Mouse (Mus musculus): ENCODE results near the gene Hacd1.

The Hacd1 gene

DNA sequence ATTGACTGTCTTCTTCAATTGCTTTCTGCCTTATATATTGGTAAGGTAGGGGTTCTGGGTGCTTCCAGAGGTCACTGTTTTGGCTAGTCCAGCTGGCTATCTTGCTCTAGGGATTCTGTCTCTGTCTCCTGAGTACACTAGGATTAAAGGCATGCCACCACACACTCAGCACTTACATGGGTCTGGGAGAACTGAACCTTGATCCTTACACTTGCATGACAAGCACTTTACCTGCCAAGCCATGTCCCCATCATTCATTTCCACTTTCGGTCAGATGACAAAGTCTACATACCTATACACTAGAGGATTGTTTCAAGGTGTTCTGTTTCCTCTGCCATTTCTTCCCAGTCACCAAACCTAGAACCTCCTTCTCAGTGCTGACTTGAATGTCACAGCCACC is 50.8 kb downstream of the Hacd1 start:
- no peak for DNase-seq (ENCODE audit: low spot score)

DNA sequence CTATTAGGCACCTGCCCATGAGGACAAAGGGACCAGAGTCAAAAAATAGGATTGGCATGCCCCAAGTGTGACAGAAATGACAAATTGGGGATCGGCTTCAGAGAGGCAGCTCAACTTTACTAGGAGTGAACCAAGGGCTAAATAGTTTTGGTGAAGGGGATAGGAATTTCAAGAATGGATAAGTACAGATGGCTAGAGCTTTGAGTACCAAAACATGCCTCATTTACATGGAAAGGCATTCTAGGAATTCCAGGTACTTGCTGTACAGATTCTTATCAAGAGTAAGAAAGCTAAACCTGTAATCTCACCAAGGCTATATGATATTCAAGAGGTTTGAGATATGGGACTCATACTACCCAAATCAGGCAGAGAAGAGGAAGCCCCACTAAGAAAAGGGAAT is 95.8 kb downstream of the Hacd1 start:
- no peak for DNase-seq (ENCODE audit: low spot score)

DNA sequence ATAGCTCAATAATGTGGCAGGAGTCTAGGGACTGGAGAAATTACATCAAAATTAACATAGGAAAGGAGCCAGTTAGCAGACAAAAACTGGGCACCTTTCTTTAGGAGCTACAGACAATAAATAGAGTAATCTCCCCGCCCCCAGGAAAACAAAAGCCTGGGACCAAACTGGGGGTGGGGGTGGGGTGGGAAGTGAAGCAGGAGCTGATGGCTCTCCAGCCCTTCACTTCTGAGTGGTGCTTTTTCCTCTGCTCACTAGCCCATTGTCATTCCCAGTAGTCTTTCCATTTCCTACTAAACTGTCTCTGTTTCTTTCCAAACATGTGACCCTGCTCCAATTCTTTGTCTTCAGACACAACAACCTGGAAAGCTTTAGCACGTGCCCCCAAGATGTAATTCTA is 99.5 kb downstream of the Hacd1 start:
- no peak for DNase-seq (ENCODE audit: low spot score)

DNA sequence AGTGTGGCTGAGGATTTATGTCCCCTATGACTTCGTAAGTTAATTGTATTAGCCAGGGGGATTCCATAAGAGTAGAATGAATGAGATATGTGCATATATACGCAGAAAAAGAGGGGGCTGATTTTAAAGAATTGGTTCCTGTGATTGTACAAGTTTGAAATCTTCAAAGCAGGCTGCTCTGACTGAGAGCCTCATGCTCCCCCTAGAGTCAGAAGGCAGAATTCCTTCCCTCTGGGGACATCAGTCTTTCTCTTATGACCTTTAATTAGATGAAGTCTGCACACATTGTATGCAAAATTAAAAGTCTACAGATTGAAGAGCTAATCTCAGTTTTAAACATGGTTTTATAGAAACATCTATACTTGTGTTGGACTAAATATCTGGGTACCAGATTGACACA is 117.8 kb downstream of the Hacd1 start:
- no peak for DNase-seq (ENCODE audit: low spot score)

DNA sequence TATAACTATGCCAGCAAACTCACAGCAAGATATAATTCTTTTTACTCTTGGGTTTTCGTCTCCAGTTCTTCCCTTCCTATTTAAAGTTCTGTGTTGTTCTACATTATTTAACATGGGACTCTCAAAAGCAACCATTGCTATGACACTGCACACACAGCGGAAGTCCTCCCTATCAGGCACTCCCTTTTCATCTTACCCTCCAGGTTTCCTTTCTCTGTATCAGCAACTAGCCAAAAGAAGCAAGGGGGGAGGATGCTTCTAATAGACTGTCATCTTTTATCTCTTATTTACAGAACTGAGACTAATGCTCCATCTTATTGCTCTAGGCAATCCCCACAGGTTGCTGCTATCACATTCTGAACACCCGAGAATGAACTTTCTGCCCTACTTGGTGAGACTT is 120.6 kb downstream of the Hacd1 start:
- DNase-seq (ENCODE audit: low spot score) = no peak

DNA sequence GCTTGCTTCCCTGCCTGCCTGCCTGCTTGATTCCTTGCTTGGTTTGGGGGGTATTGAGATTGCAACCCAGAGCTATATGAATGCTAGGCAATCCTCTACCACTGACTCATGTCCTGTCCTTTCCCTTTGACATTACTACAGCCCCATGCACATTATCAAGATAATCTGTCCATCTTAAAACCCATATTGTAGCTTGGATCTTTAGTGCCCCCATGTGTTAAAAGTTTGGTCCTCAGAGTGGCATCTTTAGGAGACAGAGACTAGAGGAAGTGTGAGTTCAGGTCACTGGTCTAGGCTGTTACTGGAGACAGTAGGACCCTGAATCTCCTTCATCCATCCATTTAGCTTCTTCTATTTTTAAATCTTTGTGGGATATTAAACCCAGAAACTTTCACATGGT is 123.7 kb downstream of the Hacd1 start:
- no peak for DNase-seq (ENCODE audit: low spot score)

DNA sequence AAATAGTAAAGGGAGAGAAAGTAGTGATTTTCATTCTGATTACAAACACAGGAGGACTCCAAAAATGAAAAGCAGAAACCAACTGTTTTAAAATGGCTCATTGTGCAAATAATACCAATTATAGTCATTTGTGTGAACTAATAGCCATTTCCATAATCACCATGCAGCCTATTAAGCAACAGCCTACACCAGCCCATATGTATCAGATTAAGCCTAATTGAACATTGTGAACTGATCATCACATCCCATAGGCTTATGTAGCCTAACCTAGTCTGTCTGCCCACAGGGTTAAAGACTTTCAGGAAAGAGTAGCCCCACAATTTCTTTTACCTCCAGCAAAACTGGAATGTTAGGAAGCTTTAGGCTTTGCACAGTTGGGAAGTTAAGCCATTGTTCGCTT is 125.2 kb downstream of the Hacd1 start:
- no peak for DNase-seq (ENCODE audit: low spot score)

DNA sequence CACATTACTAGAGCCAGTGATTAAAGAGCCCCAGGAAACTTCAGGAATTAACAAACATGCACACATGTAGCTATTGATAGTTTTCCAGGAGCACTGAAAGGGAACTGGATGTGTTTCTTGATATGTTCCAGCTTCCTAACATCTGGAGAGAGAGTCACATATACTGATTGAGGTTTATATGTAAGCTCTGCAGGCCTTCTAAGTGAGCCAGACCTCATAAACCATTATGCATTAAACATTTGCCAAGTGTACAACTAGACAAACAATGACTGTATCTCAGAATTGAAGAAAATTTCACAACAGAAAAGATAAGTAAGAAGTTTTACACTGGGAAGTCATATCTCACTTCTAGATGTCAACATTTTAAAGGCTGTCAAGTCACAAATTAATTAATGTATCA is 167.4 kb downstream of the Hacd1 start:
- DNase-seq (ENCODE audit: low spot score) = no peak

DNA sequence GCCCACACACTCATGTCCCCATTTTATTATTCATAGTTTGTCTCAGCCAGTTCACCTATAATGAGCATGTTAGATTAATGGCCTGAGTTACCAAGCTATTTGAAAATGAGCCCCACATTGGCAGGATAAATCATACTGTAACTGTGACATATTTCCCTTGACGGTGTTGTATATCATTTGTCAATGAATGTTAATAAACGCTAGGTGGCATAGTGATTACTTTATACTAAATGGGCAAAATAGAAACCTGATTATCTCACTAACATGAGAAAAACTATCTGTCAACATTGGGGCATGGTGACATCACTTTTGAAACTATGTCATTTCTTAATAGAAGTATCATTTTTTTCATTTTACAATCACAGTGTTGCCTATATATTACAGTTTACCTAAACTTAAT is 198.5 kb downstream of the Hacd1 start:
- no peak for DNase-seq (ENCODE audit: low spot score)

DNA sequence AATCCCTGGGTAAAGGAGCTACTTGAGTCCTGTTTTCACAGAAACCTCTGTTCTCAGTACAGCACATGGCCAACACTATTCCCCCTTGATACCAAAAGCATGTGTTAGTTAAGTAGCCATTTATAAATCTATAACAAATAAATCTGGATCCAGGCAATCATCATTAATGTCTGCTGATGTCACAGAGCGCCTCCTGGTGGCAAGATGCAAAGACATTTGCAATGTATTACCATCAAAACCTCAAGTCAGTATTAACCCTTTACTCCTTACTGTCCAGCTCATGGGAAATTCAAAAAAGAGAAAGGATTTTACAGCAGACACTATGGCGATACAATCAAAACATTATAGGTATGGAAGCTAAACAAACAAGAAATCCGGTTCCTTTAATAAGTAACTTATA is 200.4 kb downstream of the Hacd1 start:
- no peak for DNase-seq (ENCODE audit: low spot score)

DNA sequence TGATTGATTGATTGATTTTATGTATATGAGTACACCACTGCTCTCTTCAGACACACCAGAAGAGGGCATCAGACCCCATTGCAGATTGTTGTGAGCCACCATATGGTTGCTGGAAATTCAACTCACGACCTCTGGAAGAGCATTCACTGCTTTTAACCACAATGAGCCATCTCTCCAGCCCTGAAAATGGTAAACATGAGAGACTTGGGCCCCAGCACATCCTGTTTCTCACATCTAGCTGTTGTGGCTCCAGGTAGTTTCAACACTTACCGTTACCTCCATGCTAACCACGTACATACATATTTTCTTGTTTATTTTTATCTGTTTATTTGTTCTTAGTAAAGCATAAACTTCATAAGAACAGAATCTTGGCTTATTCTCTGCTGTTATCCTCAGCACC is 219.6 kb downstream of the Hacd1 start:
- no peak for DNase-seq (ENCODE audit: low spot score)

DNA sequence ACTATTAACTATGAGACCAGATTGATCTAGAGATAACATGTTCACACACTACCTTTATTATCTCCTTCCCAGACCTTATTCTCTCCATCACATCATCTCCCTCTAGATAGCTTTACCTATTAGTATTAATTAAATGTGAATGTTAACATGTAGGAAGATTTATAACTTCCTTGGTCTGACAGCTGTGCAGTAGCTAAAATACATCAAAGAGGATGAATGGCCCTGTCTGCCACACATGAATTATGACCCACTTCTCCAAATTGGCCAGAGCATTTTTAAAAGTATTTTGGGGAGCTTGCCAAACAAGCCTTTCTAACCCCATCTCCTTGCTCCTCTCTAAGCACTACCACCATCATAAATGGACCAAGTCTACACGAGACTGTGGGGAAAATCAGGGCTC is 220.9 kb downstream of the Hacd1 start:
- DNase-seq (ENCODE audit: low spot score) = no peak

DNA sequence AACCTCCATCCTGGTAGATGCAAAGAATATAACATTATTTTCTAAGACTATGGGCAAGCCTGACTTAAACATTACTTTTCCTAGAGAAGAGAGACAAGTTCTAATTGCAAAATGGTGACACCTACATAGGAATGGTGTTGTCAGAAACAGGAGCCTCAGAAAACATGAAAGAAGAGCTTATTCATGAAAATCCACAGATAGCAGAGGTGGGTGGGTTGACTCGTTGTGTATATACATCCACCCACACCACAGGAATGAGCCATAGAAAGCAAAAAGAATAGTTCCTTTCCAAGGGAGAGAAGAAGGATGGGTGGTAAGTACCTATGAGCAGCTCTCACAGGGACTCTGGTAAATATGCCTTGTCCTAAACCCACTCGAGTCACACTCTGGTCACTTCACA is 239.3 kb downstream of the Hacd1 start:
- no peak for DNase-seq (ENCODE audit: low spot score)

DNA sequence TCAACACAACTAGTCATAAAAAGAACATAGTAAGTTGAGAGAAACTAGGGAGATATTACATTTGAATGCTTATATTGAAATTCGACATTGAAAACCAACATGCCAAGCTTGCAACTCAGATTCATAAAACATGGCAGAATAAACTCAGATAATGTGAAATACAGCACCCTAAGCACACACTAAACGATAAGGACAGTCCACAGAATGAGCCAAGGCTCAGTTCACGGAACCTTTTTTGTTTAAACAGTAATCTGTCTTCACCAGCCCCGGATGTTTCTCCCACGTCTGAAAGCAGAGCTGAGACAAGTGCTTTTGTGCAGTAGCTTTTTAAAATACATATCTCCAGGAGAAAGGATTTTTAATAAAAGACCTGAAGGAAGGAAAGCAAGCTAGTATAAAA is 247.3 kb downstream of the Hacd1 start:
- no peak for DNase-seq (ENCODE audit: low spot score)

DNA sequence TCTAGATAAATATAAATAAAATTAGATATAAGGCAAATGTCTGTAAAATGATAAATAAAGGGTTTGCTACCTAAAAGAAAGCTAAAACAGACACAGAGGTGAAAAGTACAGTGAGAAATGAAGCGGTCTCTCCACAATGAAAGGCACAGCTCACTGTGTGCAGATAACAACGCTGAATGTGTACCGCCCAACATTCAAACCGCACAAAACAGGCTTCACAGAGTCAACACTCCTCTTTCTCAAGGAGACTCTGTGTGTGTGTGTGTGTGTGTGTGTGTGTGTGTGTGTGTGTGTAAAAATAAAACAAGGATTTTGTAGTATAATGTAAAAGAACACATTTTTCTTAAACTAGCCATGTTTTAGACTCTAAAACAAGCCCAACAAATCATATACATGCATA is 247.9 kb downstream of the Hacd1 start:
- DNase-seq (ENCODE audit: low spot score) = no peak

DNA sequence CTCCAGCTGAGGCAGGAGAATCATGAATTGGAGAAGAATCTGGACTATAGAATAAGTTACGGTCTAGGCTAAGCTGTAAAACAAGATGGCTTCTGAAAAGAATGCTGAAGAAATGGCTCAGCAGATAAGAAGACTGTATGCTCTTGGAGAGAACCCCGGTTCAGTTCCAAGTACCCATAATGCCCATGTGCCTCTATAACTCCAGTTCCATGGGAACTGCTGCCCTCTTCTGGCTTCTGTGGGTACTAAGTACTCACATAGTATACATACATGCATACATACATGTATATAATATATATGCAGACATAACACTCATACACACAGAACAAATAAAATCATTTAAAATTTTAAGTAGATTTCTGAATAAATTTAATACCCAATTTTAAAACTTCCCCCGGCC is 249.8 kb downstream of the Hacd1 start:
- no peak for DNase-seq (ENCODE audit: low spot score)

DNA sequence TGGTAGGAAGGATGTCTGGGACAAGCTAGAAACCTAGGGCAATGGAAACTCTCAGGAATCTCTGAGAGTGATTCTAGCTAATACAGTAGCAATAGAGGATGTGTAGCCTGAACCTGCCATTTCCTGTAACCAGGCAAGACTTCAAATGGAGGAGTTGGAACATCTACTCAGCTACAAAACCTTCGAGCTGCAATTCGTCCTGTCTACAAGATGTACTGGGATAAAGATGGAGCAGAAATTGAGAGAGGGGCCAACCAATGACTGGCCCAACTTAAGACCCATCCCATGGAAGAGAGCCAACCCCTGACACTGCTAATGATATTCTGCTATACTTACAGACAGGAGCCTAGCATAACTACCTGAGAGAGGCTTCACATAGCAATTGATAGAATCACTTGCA is 255.3 kb downstream of the Hacd1 start:
- no peak for DNase-seq (ENCODE audit: low spot score)
